16 mouse cellular contexts compared by ENCODE assay signal in the genomic region with DNA sequence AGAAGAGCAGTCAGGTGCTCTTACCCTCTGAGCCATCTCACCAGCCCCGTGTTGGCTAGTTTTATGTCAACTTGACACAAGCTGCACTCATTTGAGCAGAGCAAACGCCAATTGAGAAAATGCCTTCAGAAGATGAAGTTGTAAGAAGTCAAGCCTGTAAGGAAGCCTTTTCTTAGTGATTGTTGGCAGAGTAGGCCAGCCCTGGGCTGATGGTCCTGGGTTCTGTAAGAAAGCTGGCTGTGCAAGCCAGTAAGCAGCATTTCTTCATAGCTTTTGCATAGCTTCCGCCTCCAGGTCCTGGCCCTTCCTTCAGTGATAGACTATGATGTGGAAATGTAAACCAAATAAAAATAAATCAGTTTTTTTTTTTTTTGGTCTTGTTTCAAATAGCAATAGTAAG.
"Had no signal": no experiment of that assay in that cellular context is flagged by ENCODE, and none has a peak within 500 bp of the region (broad histone marks: within the 10 kb centered on the region; RNA-seq: fewer than 3 reads in every experiment).

No protein-coding gene starts in this region.

- H3K27ac ChIP-seq: liver, embryonic 15.5 days; lung, embryonic 15.5 days; macrophage; midbrain, embryonic 12.5 days; neural tube, embryonic 12.5 days had no signal

- H3K9ac ChIP-seq: liver, embryonic 15.5 days; liver, postnatal 0 days; lung, embryonic 15.5 days; midbrain, embryonic 12.5 days; neural tube, embryonic 12.5 days had no signal

- H3K27me3 ChIP-seq: liver, embryonic 15.5 days; lung, embryonic 15.5 days; megakaryocyte, embryonic 14.5 days; midbrain, embryonic 12.5 days; neural tube, embryonic 12.5 days had no signal

- DNase-seq: liver, postnatal 0 days; lung, adult 2 months; lung, postnatal 14 days; lung, postnatal 36 days; midbrain, embryonic 14.5 days; right cerebral cortex, postnatal 14 days; thymus, adult 18-20 months; thymus, postnatal 14 days; thymus, postnatal 36 days had no signal

- H3K4me1 ChIP-seq: liver, embryonic 15.5 days; lung, embryonic 15.5 days; midbrain, embryonic 12.5 days; neural tube, embryonic 12.5 days had no signal

- H3K4me3 ChIP-seq: liver, embryonic 15.5 days; lung, embryonic 15.5 days; megakaryocyte, embryonic 14.5 days; midbrain, embryonic 12.5 days; neural tube, embryonic 12.5 days had no signal

- ATAC-seq: liver, postnatal 0 days; lung, postnatal 0 days had no signal

- H3K9me3 ChIP-seq: liver, embryonic 15.5 days; lung, embryonic 15.5 days; megakaryocyte, embryonic 14.5 days; midbrain, embryonic 12.5 days; neural tube, embryonic 12.5 days had no signal

- H3K4me2 ChIP-seq: liver, embryonic 15.5 days; lung, embryonic 15.5 days; midbrain, embryonic 12.5 days; neural tube, embryonic 12.5 days had no signal
